Mouse (Mus musculus) ES-E14 (cell line): ENCODE results near the gene Lta. TPM values are rescaled to one million over a fixed set of nuclear protein-coding genes. Genes with fewer than 3 reads are reported as not detected.

Experiments
- DNase-seq: peaks from one replicate; pipeline ENCODE4 v3.0.0-alpha.2; 2013; ENCODE audit warnings: low read depth, low spot score
- H3K27ac ChIP-seq: 2 replicates; pipeline ENCODE4 v1.5.1; 2012; ENCODE audit warnings: low read depth, mild to moderate bottlenecking, low read length, moderate library complexity, mixed read lengths; ENCODE audit not compliant: poor library complexity, insufficient read depth, severe bottlenecking
- H3K36me3 ChIP-seq: 2 replicates; pipeline ENCODE4 v1.6.1; 2012; ENCODE audit warnings: mild to moderate bottlenecking, low read length, moderate library complexity, mixed read lengths; ENCODE audit not compliant: control insufficient read depth, poor library complexity, insufficient read depth, severe bottlenecking
- H3K4me1 ChIP-seq, 2 experiments: fragments of 150-350 bp in 1 of 2; sonication (generic) in 1 of 2; 2 replicates each; pipeline ENCODE4 v1.6.1; 2012; ENCODE audit warnings: low read length in 2 of 2, mild to moderate bottlenecking in 1 of 2, mixed read lengths in 1 of 2; ENCODE audit not compliant: control insufficient read depth in 2 of 2, insufficient read depth in 2 of 2, poor library complexity in 1 of 2
- H3K4me3 ChIP-seq, 2 experiments: fragments of 150-350 bp in 1 of 2; sonication (generic) in 1 of 2; 2 replicates each; pipeline ENCODE4 v1.5.1; 2012; ENCODE audit warnings: low read length in 2 of 2, low read depth in 1 of 2, mild to moderate bottlenecking in 1 of 2, mixed read lengths in 1 of 2; ENCODE audit not compliant: insufficient read depth in 1 of 2, poor library complexity in 1 of 2, severe bottlenecking in 1 of 2
- H3K9ac ChIP-seq: 2 replicates; pipeline ENCODE4 v1.6.1; 2012; ENCODE audit warnings: low read depth, mild to moderate bottlenecking, low read length, mixed read lengths; ENCODE audit not compliant: poor library complexity, insufficient read depth, severe bottlenecking
- H3K9me3 ChIP-seq: fragments of 150-350 bp; sonication (generic); 2 replicates; pipeline ENCODE4 v1.6.1; 2012; ENCODE audit warnings: low read depth, mild to moderate bottlenecking, low read length; ENCODE audit not compliant: control insufficient read depth, insufficient read depth
- CHD2 ChIP-seq: IDR thresholded peaks from 2 replicates; pipeline ENCODE4 v1.6.1; 2014; ENCODE audit warnings: mild to moderate bottlenecking, low read depth, low read length, inconsistent platforms
- HCFC1 ChIP-seq: IDR thresholded peaks from 2 replicates; pipeline ENCODE4 v1.6.1; 2012; ENCODE audit warnings: low read length, inconsistent platforms, borderline replicate concordance; ENCODE audit not compliant: insufficient read depth
- MAFK ChIP-seq: IDR thresholded peaks from 2 replicates; pipeline ENCODE4 v1.6.1; 2014; ENCODE audit warnings: mild to moderate bottlenecking, low read depth, low read length, inconsistent platforms; ENCODE audit not compliant: insufficient read depth
- ZC3H11A ChIP-seq: IDR thresholded peaks from 2 replicates; pipeline ENCODE4 v1.6.1; 2012; ENCODE audit warnings: low read depth, mild to moderate bottlenecking, inconsistent platforms, low read length, borderline replicate concordance
- ZNF384 ChIP-seq: IDR thresholded peaks from 2 replicates; pipeline ENCODE4 v1.6.1; 2012; ENCODE audit warnings: low read depth, low read length, inconsistent platforms
- in situ Hi-C, 2 experiments: fragments of 600-800 bp; cut with MboI; formaldehyde crosslinking; loops; one replicate each; pipeline ENCODE4 v1.15.1; 2025; ENCODE audit warnings: low sequenced_read_pairs in 2 of 2, inconsistent platforms in 1 of 2; ENCODE audit not compliant: unreplicated experiment in 2 of 2
- total RNA-seq: library from RNA; depleted of rRNA; stranded (reverse); fragments of 300-350 nt; gene quantifications from 2 replicates; pipeline ENCODE4 v1.2.3, GENCODE M21; 2012; rRNA removed

Lta gene
- total RNA-seq = 0.13 TPM in 1 of 2 replicates, not detected in the other

- H3K27ac ChIP-seq = no peak within 1 kb of the TSS
- DNase-seq = no peak
- no peak within 1 kb of the TSS for H3K9ac ChIP-seq
- H3K4me1 ChIP-seq = no peaks in the 10 kb centered on the region
- H3K4me3 ChIP-seq = peak within 1 kb of the TSS; percentile 20 to 54; a peak in 3 of 4 replicates
- no peaks in the 10 kb centered on the region for H3K9me3 ChIP-seq
- in situ Hi-C loops = no loop called here
- H3K36me3 ChIP-seq = no peaks in the 10 kb centered on the region
- TF ChIP-seq ZNF384 = no peak
- no peak for TF ChIP-seq CHD2
- no peak for TF ChIP-seq ZC3H11A
- no peak for TF ChIP-seq MAFK
- TF ChIP-seq HCFC1 = no peak
Observed at GRCm38 (mm10) chr17:35204494-35205379, at the start of gene Lta. TSS of gene Lta (minus strand) at chr17:35205351.

GRCm38 (mm10) chr17:35254241-35255098 lies 49.3 kb upstream of the Lta start:
- peaks cover 43% of the 10 kb centered on the region for H3K36me3 ChIP-seq
- peaks cover 0 to 15% of the 10 kb centered on the region in 2 experiments; a peak in 1 of 4 replicates for H3K4me1 ChIP-seq
- in situ Hi-C loops = no loop called here
- no peak overlapping the region for H3K4me3 ChIP-seq
- TF ChIP-seq ZNF384 = no peak
- no peak for TF ChIP-seq MAFK
- no peak overlapping the region for H3K27ac ChIP-seq
- H3K9ac ChIP-seq = no peak overlapping the region
- no peaks in the 10 kb centered on the region for H3K9me3 ChIP-seq
- no peak for DNase-seq

GRCm38 (mm10) chr17:35253293-35254093 lies 48.3 kb upstream of the Lta start:
- Histone ChIP-seq H3K9me3 (no peaks in the 10 kb centered on the region), H3K27ac (no peak overlapping the region), H3K36me3 (peaks cover 53% of the 10 kb centered on the region), H3K4me1 (peaks cover 0 to 14% of the 10 kb centered on the region in 2 experiments; a peak in 1 of 4 replicates), H3K4me3 (no peak overlapping the region), H3K9ac (no peak overlapping the region)
- no peak for DNase-seq
- in situ Hi-C loops = no loop called here
- TF ChIP-seq HCFC1 (no peak), MAFK (no peak)

- no peak for TF ChIP-seq CHD2
- TF ChIP-seq ZNF384 = no peak
- TF ChIP-seq ZC3H11A = no peak
- TF ChIP-seq MAFK = no peak
- no peak for TF ChIP-seq HCFC1
- H3K4me1 ChIP-seq = peaks cover 0 to 14% of the 10 kb centered on the region in 2 experiments; a peak in 1 of 4 replicates
Observed at GRCm38 (mm10) chr17:35252619-35253292, 47.6 kb upstream of the Lta start.

More at GRCm38 (mm10) chr17:35252619-35253292, 47.6 kb upstream of the Lta start:
- no peak overlapping the region for H3K27ac ChIP-seq
- in situ Hi-C loops = no loop called here
- H3K9ac ChIP-seq = no peak overlapping the region
- no peak overlapping the region for H3K4me3 ChIP-seq
- peaks cover 58% of the 10 kb centered on the region for H3K36me3 ChIP-seq
- H3K9me3 ChIP-seq = no peaks in the 10 kb centered on the region
- no peak for DNase-seq
